Mouse (Mus musculus): ENCODE data around the gene Sf3a1. TPM values are rescaled to one million over a fixed set of nuclear protein-coding genes. Genes with fewer than 3 reads are reported as not detected.
A peak's percentile ranks its signal among the peaks of the same experiment; 100 is the strongest.
"Not testable (repeated sequence)": the region's sequence is repeated elsewhere in the genome, so short reads cannot be mapped to it uniquely, and the experiment has no call there.

Sf3a1 gene
- polyA plus RNA-seq, 1 experiment from 2014 or later: 47.1 TPM

DNA sequence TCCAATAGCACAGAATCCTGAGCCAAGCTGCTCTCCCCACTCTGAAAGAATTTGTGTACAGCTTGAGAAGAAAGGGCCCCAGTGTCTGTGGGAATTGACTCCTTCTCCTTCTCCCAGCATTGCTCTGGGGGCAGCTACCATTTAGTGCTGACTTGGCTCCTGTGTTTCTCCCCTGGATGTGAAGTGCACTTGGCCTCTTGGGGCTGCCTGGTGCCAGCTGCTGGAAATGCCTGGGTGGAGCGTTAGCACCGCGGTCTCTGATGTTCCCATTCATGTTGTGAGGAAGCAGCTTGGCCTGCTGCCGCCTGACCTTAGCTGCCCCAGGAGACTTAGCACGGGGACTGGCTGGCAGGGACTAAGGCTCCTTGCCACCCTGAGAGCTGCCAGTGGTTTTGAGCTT lies 14.4 kb downstream of the Sf3a1 start:
- Histone ChIP-seq H3K4me1 (replicated peaks) (no peaks in the 10 kb centered on the region), H3K4me3 (replicated peaks) (no peak overlapping the region), H3K27me3 (replicated peaks) (no peaks in the 10 kb centered on the region), H3K4me2 (replicated peaks) (no peak overlapping the region), H3K27ac (no peak overlapping the region), H3K9me3 (no peaks in the 10 kb centered on the region), H3K9ac (no peak overlapping the region), H3K36me3 (peaks cover 79% of the 10 kb centered on the region)
- no peak for ATAC-seq
- WGBS: 80% methylated on average over 5 of the region's 5 CpGs

DNA sequence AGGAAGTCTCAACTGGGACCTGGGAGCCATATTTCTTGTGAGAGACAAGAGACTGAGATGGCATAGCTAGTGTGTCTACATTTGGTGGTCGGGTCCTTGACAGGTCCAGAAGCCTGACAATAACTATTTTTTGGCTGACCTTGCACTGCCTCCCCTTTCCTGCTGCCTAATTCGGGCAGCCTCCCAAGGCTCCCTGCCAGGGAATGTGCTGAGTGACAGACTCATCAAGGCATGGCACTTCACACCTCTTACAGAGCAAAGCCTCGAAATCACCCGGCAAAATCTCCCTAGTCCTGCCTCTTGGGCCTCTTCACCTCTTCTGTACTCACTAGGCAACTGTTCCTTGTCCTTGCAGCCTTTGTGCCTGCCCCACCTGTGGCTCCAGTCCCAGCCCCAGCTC lies 17.6 kb downstream of the Sf3a1 start:
- no peak overlapping the region for H3K9ac ChIP-seq
- H3K4me2 ChIP-seq (replicated peaks): no peak overlapping the region
- H3K27ac ChIP-seq: no peak overlapping the region
- H3K4me3 ChIP-seq (replicated peaks): no peak overlapping the region
- H3K4me1 ChIP-seq (replicated peaks): no peaks in the 10 kb centered on the region
- no peaks in the 10 kb centered on the region for H3K27me3 ChIP-seq (replicated peaks)
- 76% methylated on average over 4 of the region's 4 CpGs for WGBS
- no peak for ATAC-seq
- H3K9me3 ChIP-seq: no peaks in the 10 kb centered on the region
- peaks cover 82% of the 10 kb centered on the region for H3K36me3 ChIP-seq

GRCm38 (mm10) chr11:4182061-4182460 lies 21.9 kb downstream of the Sf3a1 start:
- H3K4me1 ChIP-seq (replicated peaks): peaks cover 2% of the 10 kb centered on the region; the same call in 1 of the 2 replicates
- no peak overlapping the region for H3K27ac ChIP-seq
- H3K27me3 ChIP-seq (replicated peaks): no peaks in the 10 kb centered on the region
- ATAC-seq: no peak
- H3K36me3 ChIP-seq: peaks cover 46% of the 10 kb centered on the region
- H3K9me3 ChIP-seq: no peaks in the 10 kb centered on the region
- WGBS: 33% methylated on average over 1 of the region's 1 CpGs
- no peak overlapping the region for H3K4me3 ChIP-seq (replicated peaks)
- no peak overlapping the region for H3K9ac ChIP-seq
- H3K4me2 ChIP-seq (replicated peaks): no peak overlapping the region

- Histone ChIP-seq H3K9ac (no peak overlapping the region), H3K4me1 (replicated peaks) (peaks cover 17% of the 10 kb centered on the region), H3K27me3 (replicated peaks) (no peaks in the 10 kb centered on the region), H3K4me3 (replicated peaks) (no peak overlapping the region), H3K27ac (no peak overlapping the region), H3K4me2 (replicated peaks) (no peak overlapping the region), H3K36me3 (peaks cover 32% of the 10 kb centered on the region), H3K9me3 (no peaks in the 10 kb centered on the region)
- ATAC-seq: no peak
Measured at GRCm38 (mm10) chr11:4183511-4183910, 23.4 kb downstream of the Sf3a1 start.

- H3K36me3 ChIP-seq: peaks cover 23% of the 10 kb centered on the region
- no peak overlapping the region for H3K9ac ChIP-seq
- no peak overlapping the region for H3K27ac ChIP-seq
- no peaks in the 10 kb centered on the region for H3K27me3 ChIP-seq (replicated peaks)
- WGBS: 50% methylated on average over 4 of the region's 4 CpGs
- no peak for ATAC-seq
- H3K9me3 ChIP-seq: no peaks in the 10 kb centered on the region
- no peak overlapping the region for H3K4me3 ChIP-seq (replicated peaks)
- peaks cover 17% of the 10 kb centered on the region for H3K4me1 ChIP-seq (replicated peaks)
- H3K4me2 ChIP-seq (replicated peaks): no peak overlapping the region
Measured at GRCm38 (mm10) chr11:4184251-4184952, 24.3 kb downstream of the Sf3a1 start.

DNA sequence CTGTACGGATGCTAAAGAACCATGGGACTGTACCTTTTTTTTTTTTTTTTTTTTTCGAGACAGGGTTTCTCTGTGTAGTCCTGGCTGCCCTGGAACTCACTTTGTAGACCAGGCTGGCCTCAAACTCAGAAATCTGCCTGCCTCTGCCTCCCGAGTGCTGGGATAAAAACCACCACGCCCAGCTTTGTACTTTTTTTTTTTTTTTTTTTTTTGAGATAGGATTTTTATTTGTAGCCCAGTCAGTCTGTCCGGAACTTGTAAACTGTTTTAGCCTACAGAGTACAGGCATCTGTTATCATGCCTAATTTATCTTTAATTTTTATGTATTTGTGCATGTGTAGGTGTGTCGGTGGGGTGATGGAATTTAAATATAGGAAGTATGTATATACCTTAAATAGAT lies 25.3 kb downstream of the Sf3a1 start:
- Histone ChIP-seq H3K4me1 (replicated peaks) (peaks cover 20% of the 10 kb centered on the region), H3K36me3 (peaks cover 13% of the 10 kb centered on the region)
- not testable (repeated sequence) for H3K9ac ChIP-seq; H3K4me3 ChIP-seq (replicated peaks); H3K9me3 ChIP-seq; H3K27ac ChIP-seq; H3K4me2 ChIP-seq (replicated peaks); ATAC-seq; H3K27me3 ChIP-seq (replicated peaks)
- WGBS: 88% methylated on average over 6 of the region's 6 CpGs

- Histone ChIP-seq H3K4me3 (replicated peaks) (peak within 1 kb of the TSS; percentile 95), H3K4me1 (replicated peaks) (peaks cover 27% of the 10 kb centered on the region), H3K27ac (peak within 1 kb of the TSS; percentile 67), H3K4me2 (replicated peaks) (peak within 1 kb of the TSS; percentile 86), H3K36me3 (peaks cover 3% of the 10 kb centered on the region), H3K27me3 (replicated peaks) (no peaks in the 10 kb centered on the region), H3K9ac (peak within 1 kb of the TSS; percentile 93), H3K9me3 (no peaks in the 10 kb centered on the region)
- peak; percentile 100 for ATAC-seq
- WGBS: under 1% methylated on average over 70 of the region's 71 CpGs
Measured at GRCm38 (mm10) chr11:4186486-4187317, 26.6 kb downstream of the Sf3a1 start, which contains the start of gene Tbc1d10a. Gene Tbc1d10a (plus strand): TSS chr11:4186789.

- no peaks in the 10 kb centered on the region; the same call in 1 of the 2 replicates for H3K36me3 ChIP-seq
- WGBS: 14% methylated on average over 9 of the region's 9 CpGs
- H3K4me2 ChIP-seq (replicated peaks): peak overlapping the region; percentile 86
- no peaks in the 10 kb centered on the region for H3K9me3 ChIP-seq
- peak overlapping the region; percentile 95 for H3K4me3 ChIP-seq (replicated peaks)
- peaks cover 31% of the 10 kb centered on the region for H3K4me1 ChIP-seq (replicated peaks)
- ATAC-seq: no peak
- H3K9ac ChIP-seq: peak overlapping the region; percentile 93
- peak overlapping the region; percentile 67; the same call in 1 of the 2 replicates for H3K27ac ChIP-seq
- no peaks in the 10 kb centered on the region for H3K27me3 ChIP-seq (replicated peaks)
Measured at GRCm38 (mm10) chr11:4187318-4187700, 27.2 kb downstream of the Sf3a1 start.

DNA sequence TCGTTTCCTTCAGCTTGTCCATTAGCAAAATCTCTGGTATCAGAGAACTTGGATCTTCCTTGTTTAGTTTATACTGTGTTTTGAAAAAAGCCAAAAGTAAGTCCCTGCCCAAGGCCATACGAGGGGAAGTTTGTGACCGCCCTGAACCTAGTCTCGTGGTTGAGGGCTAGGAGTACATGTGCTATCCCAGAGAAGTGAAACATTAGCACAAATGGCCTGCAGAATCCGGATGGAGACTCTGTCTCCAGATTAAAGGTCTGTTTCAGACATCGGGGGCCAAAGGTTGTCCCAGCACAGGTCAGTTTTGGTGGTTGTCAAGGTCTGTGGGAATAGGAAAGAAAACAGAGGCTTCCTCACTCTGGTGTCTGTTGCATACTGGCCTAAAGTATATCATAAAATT lies 29.0 kb downstream of the Sf3a1 start:
- H3K36me3 ChIP-seq: no peaks in the 10 kb centered on the region
- H3K4me3 ChIP-seq (replicated peaks): no peak overlapping the region
- no peaks in the 10 kb centered on the region for H3K27me3 ChIP-seq (replicated peaks)
- no peak for ATAC-seq
- 85% methylated on average over 6 of the region's 6 CpGs for WGBS
- no peak overlapping the region for H3K4me2 ChIP-seq (replicated peaks)
- H3K9ac ChIP-seq: no peak overlapping the region
- H3K4me1 ChIP-seq (replicated peaks): peaks cover 32% of the 10 kb centered on the region
- no peak overlapping the region for H3K27ac ChIP-seq
- no peaks in the 10 kb centered on the region for H3K9me3 ChIP-seq

DNA sequence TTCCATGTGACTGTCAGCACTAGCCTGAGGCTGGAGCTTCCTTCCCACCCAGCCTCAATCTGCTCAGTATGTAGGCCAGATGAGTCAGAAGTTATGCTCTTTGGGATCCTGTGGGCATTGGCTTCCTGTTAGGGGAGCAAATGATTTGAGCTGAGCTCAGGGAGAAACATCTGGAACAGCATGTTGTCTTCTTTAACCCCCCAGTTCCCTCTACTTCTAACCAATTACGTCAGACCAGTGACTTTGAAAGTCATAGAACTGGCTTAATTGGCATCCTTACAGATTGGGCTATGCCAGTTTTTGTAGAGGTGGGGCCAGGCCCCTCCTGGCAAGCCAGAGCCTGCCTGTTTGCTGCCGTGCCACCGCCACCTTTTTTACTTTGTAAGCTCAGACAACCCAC lies 30.5 kb downstream of the Sf3a1 start:
- no peak overlapping the region for H3K4me2 ChIP-seq (replicated peaks)
- H3K9ac ChIP-seq: no peak overlapping the region
- no peak overlapping the region for H3K27ac ChIP-seq

DNA sequence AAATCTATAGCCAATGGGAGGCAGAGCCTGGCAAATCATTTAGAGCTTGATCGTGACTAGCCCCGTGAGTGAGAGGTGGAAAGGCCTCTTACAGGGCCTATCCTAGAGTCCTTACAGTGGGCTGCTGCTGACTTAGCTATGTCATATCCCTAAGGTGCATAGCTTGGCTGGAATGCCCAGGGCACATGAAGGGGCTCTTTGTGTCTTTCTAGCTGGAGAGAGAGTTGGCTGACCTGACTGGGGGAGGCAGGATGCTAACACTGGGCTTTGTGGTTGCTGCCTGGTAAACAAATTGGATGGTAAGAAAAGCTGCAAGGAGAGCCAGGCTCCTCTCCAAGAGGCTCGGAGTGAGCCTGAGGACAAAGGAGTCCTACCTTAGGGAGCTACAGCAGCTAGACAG lies 32.6 kb downstream of the Sf3a1 start:
- ATAC-seq: no peak
- Histone ChIP-seq H3K9me3 (no peaks in the 10 kb centered on the region), H3K9ac (no peak overlapping the region), H3K4me3 (replicated peaks) (no peak overlapping the region), H3K27me3 (replicated peaks) (no peaks in the 10 kb centered on the region), H3K4me1 (replicated peaks) (peaks cover 34% of the 10 kb centered on the region), H3K27ac (no peak overlapping the region), H3K4me2 (replicated peaks) (no peak overlapping the region), H3K36me3 (no peaks in the 10 kb centered on the region)
- 76% methylated on average over 3 of the region's 3 CpGs for WGBS

More for the DNA sequence above, 30.5 kb downstream of the Sf3a1 start:
- 84% methylated on average over 3 of the region's 3 CpGs for WGBS
- no peak for ATAC-seq
- H3K27me3 ChIP-seq (replicated peaks): no peaks in the 10 kb centered on the region
- no peaks in the 10 kb centered on the region for H3K36me3 ChIP-seq
- H3K9me3 ChIP-seq: no peaks in the 10 kb centered on the region
- H3K4me1 ChIP-seq (replicated peaks): peaks cover 31% of the 10 kb centered on the region
- H3K4me3 ChIP-seq (replicated peaks): no peak overlapping the region

- no peak overlapping the region for H3K4me2 ChIP-seq (replicated peaks)
- H3K27ac ChIP-seq: no peak overlapping the region
- no peaks in the 10 kb centered on the region for H3K9me3 ChIP-seq
- no peak for ATAC-seq
- H3K4me3 ChIP-seq (replicated peaks): no peak overlapping the region
- peaks cover 27% of the 10 kb centered on the region for H3K4me1 ChIP-seq (replicated peaks)
- H3K36me3 ChIP-seq: no peaks in the 10 kb centered on the region
- H3K27me3 ChIP-seq (replicated peaks): no peaks in the 10 kb centered on the region
- no peak overlapping the region for H3K9ac ChIP-seq
Measured at GRCm38 (mm10) chr11:4193420-4193819, 33.3 kb downstream of the Sf3a1 start.
